Mouse (Mus musculus) hindbrain, postnatal 0 days (tissue): ENCODE measurements at regions not wholly inside any gene's neighbourhood (a gene's known extent, or its start where the extent isn't known, plus 50 kb on each side); places are given as distances from the start of the nearest gene placed in this dataset.

ENCODE experiments used
- ATAC-seq: fragments of 200-750 bp; cut with Nextera tagmentation; 2 replicates; pipeline ENCODE4 v1.8.0; 2017; ENCODE audit warnings: mild to moderate bottlenecking, moderate TSS enrichment, moderate library complexity
- DNase-seq: peaks from one replicate; pipeline ENCODE4 v3.0.0-alpha.2; 2015; ENCODE audit warnings: low spot score
- H3K27ac ChIP-seq: fragments of 300-500 bp; sonication (generic); 2 replicates; pipeline ENCODE4 v1.5.1; 2014; ENCODE audit warnings: mild to moderate bottlenecking
- H3K27me3 ChIP-seq: fragments of 300-500 bp; sonication (generic); 2 replicates; pipeline ENCODE4 v1.6.1; 2014; ENCODE audit warnings: low read length, mixed read lengths; ENCODE audit not compliant: insufficient read depth
- H3K36me3 ChIP-seq: fragments of 300-500 bp; sonication (generic); 2 replicates; pipeline ENCODE4 v1.6.1; 2014; ENCODE audit warnings: low read length, mixed read lengths; ENCODE audit not compliant: insufficient read depth
- H3K4me1 ChIP-seq: fragments of 300-500 bp; sonication (generic); 2 replicates; pipeline ENCODE4 v1.6.1; 2014; ENCODE audit warnings: antibody characterized with exemption, low read length, mixed read lengths; ENCODE audit not compliant: insufficient read depth
- H3K4me2 ChIP-seq: fragments of 300-500 bp; sonication (generic); 2 replicates; pipeline ENCODE4 v1.6.1; 2014; ENCODE audit warnings: low read depth, mild to moderate bottlenecking, low read length, moderate library complexity, mixed read lengths
- H3K4me3 ChIP-seq: fragments of 300-500 bp; sonication (generic); 2 replicates; pipeline ENCODE4 v1.5.1; 2014; ENCODE audit warnings: low read length
- H3K9ac ChIP-seq: fragments of 300-500 bp; sonication (generic); replicated peaks from 2 replicates; pipeline ENCODE4 v1.6.1; 2014; ENCODE audit warnings: mild to moderate bottlenecking, low read length, moderate library complexity, mixed read lengths
- H3K9me3 ChIP-seq: fragments of 300-500 bp; sonication (generic); 2 replicates; pipeline ENCODE4 v1.6.1; 2016; ENCODE audit warnings: low read length, mixed read lengths
- CTCF ChIP-seq: IDR thresholded peaks from 2 replicates; pipeline ENCODE4 v1.5.1; 2016; ENCODE audit warnings: antibody characterized with exemption, control low read depth, low read depth
- WGBS: fragments of 180-500 bp; shearing (Covaris S2); extraction: QIAGEN DNeasy Blood & Tissue Kit; methylation state at CpG from one replicate; pipeline ENCODE4 v1.1.7; 2014; 5-methylcytosine and 5-hydroxymethylcytosine counted together
- microRNA-seq, 2 experiments: library from miRNA; unstranded; fragments of <30 nt; microRNA quantifications; one replicate each; pipeline ENCODE4; 2016

DNA sequence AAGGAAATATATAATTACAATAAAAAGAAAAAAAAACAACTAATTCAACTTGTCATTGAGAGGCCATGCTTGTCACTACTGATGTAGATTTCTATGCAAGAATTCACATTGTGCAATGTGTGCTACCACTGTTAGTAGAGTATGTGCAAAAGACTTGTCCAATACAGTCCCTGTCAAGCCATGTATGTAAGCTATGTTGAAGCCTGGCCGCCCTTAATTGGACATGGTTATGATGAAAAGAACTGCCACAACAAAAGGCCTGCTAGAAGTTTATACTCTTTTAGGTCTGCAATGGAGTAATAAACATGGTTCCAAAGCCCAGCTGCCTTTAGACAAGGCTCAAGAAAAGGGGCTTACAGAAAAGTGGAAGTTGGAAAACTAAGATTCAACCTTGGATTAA, 267.9 kb upstream of the Cdh18 start:
- Histone ChIP-seq H3K27ac (no peak overlapping the region), H3K4me2 (no peak overlapping the region), H3K36me3 (no peaks in the 10 kb centered on the region), H3K27me3 (no peaks in the 10 kb centered on the region), H3K9me3 (no peaks in the 10 kb centered on the region), H3K9ac (no peak overlapping the region), H3K4me3 (no peak overlapping the region), H3K4me1 (no peaks in the 10 kb centered on the region)
- DNase-seq (no peak), ATAC-seq (no peak)
- 75% methylated on average over 1 of the region's 1 CpGs for WGBS
- TF ChIP-seq CTCF = no peak

DNA sequence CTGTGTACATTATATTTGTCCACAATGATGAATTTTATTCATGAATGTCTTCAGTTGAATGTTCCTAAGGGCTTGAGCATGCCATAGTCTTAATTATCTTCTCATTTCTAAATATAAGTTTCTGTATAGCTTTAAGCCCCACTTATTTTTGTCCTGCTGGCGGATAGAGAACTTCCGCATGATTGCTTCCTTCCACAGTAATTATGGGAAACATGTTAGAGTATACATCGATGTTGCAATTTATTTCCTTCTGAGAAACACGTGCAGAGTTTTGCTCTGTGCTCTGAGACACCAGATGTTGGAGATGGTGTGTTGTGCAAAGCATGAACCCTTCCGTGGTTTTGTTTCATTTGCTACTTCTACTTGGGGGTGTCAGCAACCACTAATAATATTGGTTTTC, 237.8 kb upstream of the Cdh18 start:
- TF ChIP-seq CTCF = no peak
- 63% methylated on average over 5 of the region's 5 CpGs for WGBS
- DNase-seq (no peak), ATAC-seq (no peak)
- H3K4me1 ChIP-seq = no peaks in the 10 kb centered on the region
- no peaks in the 10 kb centered on the region for H3K36me3 ChIP-seq
- no peak overlapping the region for H3K9ac ChIP-seq
- H3K4me2 ChIP-seq = no peak overlapping the region
- no peak overlapping the region for H3K4me3 ChIP-seq
- no peak overlapping the region for H3K27ac ChIP-seq
- H3K9me3 ChIP-seq = no peaks in the 10 kb centered on the region
- H3K27me3 ChIP-seq = no peaks in the 10 kb centered on the region

- WGBS = 83% methylated on average over 7 of the region's 7 CpGs
- no peak overlapping the region for H3K4me3 ChIP-seq
Observed at GRCm38 (mm10) chr15:22318992-22319391, 229.8 kb upstream of the Cdh18 start.

DNA sequence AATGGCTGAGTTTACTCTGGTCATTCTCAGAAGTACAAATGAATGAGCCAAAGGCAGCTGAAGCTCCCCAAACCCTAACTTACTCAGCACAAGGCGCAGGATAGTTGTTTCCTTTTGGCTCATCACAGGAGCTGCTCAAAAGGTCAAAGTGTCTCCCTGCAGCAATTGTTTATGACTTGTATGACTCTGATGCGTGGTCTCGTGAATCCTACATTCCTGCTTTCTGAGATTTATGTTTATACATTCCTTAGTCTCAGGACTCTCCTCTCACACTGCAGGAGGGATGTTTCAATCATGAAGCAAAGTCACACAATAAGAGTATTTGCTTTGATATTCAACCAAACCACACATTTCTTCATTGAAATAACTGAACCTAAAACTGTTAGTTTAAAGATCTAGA, 209.9 kb upstream of the Cdh18 start:
- WGBS = 54% methylated on average over 3 of the region's 3 CpGs
- no peak overlapping the region for H3K4me2 ChIP-seq
- H3K4me1 ChIP-seq = no peaks in the 10 kb centered on the region
- no peak for DNase-seq
- no peak for TF ChIP-seq CTCF
- H3K4me3 ChIP-seq = no peak overlapping the region
- ATAC-seq = no peak
- H3K27me3 ChIP-seq = no peaks in the 10 kb centered on the region
- no peak overlapping the region for H3K27ac ChIP-seq
- no peaks in the 10 kb centered on the region for H3K9me3 ChIP-seq
- H3K36me3 ChIP-seq = no peaks in the 10 kb centered on the region
- H3K9ac ChIP-seq = no peak overlapping the region

More at GRCm38 (mm10) chr15:22318992-22319391, 229.8 kb upstream of the Cdh18 start:
- Histone ChIP-seq H3K27ac (no peak overlapping the region), H3K4me2 (no peak overlapping the region), H3K27me3 (no peaks in the 10 kb centered on the region), H3K36me3 (no peaks in the 10 kb centered on the region), H3K9ac (no peak overlapping the region), H3K4me1 (no peaks in the 10 kb centered on the region), H3K9me3 (no peaks in the 10 kb centered on the region)
- DNase-seq (peak; percentile 3), ATAC-seq (no peak)
- no peak for TF ChIP-seq CTCF

DNA sequence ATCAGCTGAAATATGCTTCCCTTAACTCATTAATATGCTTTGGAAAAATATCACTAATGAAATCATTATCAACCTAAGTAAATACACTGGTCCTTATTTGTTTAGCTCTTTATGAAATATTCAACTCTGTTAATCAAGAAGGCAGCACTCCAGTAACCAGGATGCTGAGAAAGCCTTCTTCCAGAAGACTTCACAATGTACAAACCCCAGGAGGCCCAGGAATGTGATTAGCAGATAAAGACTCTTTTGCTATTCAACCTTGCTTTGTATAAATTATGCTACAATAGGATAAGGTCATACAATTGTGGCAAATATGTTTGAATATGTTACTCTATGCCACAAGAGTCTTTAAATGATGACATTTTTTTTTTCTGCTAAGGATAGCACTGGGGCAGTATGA, 204.5 kb upstream of the Cdh18 start:
- Histone ChIP-seq H3K9me3 (no peaks in the 10 kb centered on the region), H3K4me2 (no peak overlapping the region), H3K4me1 (no peaks in the 10 kb centered on the region), H3K4me3 (no peak overlapping the region), H3K27me3 (no peaks in the 10 kb centered on the region), H3K27ac (no peak overlapping the region), H3K9ac (no peak overlapping the region), H3K36me3 (no peaks in the 10 kb centered on the region)
- DNase-seq (peak; percentile 21), ATAC-seq (no peak)
- no peak for TF ChIP-seq CTCF

DNA sequence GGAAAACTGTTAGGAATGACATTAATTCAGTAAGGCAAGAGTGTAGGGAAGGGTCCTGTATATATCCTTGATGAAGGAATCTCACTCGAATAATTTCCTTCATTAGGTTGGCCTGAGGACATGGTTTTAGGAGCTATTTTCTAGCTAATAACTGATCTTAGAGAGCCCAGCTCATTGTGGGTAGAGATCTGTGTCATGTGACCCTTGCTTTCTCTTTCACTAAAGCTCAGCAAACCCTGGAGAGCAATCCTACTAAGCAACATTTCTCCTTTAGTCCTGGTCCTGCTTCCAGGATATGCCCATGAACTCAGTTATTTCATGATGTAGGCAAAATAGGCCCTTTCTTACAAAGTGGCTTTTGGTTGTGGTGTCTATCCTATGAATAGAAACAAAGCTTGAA, 197.3 kb upstream of the Cdh18 start:
- 85% methylated on average over 1 of the region's 1 CpGs for WGBS
- H3K4me3 ChIP-seq = no peak overlapping the region
- no peak overlapping the region for H3K9ac ChIP-seq
- no peaks in the 10 kb centered on the region for H3K36me3 ChIP-seq
- no peaks in the 10 kb centered on the region for H3K27me3 ChIP-seq
- no peaks in the 10 kb centered on the region for H3K9me3 ChIP-seq
- no peak for TF ChIP-seq CTCF
- ATAC-seq = no peak
- H3K4me1 ChIP-seq = no peaks in the 10 kb centered on the region
- DNase-seq = no peak
- H3K4me2 ChIP-seq = no peak overlapping the region
- H3K27ac ChIP-seq = no peak overlapping the region

Small RNA genes lying in the stretch of these regions (microRNA-seq; reads per million reads assigned to microRNA genes)
- 0 reads per million in 2 experiments for gene Gm27525
